In genomic region chr17:14136702-14137315, GRCm38 (mm10) we compare ENCODE assay signal across 7 mouse cellular contexts.
DNase-seq lines count a peak whose midpoint lies in the region; ATAC-seq and TF ChIP-seq lines count a peak whose summit lies in the region.

No protein-coding gene starts in this region.

- peak; percentile 21 for DNase-seq in neural tube, embryonic 10.5 days (ENCODE audit: extremely low spot score, low spot score)
- peak; percentile 31 for DNase-seq in adrenal gland, adult 8-10 months
- peak; percentile 81 to 82 for DNase-seq in frontal cortex, postnatal 25 days (ENCODE audit: low spot score in 2 of 2)
- DNase-seq in kidney, postnatal 36 days, result peak; percentile 81 to 92
- DNase-seq in liver, postnatal 0 days, result peak; percentile 72
- peak; percentile 27 to 46 for DNase-seq in thymus, postnatal 36 days

- 65% methylated on average over 6 of the region's 6 CpGs for WGBS in neural tube, embryonic 15.5 days
- 49% methylated on average over 6 of the region's 6 CpGs for WGBS in liver, postnatal 0 days (ENCODE audit: insufficient replicate concordance)

- TF ChIP-seq CTCF in liver, postnatal 0 days (IDR thresholded peaks at IDR 0.05; ENCODE audit: low read depth), result peak; percentile 64

- TF ChIP-seq EP300 in liver, postnatal 0 days (IDR thresholded peaks at IDR 0.05; ENCODE audit: low read depth), result no peak

- H3K4me2 ChIP-seq in neural tube, embryonic 15.5 days, result no peak overlapping the region
- H3K4me2 ChIP-seq in liver, postnatal 0 days (ENCODE audit: low read depth, low read length), result no peak overlapping the region

- ATAC-seq in neural tube, embryonic 15.5 days (ENCODE audit: low FRiP score), result no peak
- ATAC-seq in liver, postnatal 0 days, result peak; percentile 62

- no peak overlapping the region for H3K9ac ChIP-seq in neural tube, embryonic 15.5 days (replicated peaks)
- H3K9ac ChIP-seq in liver, postnatal 0 days (replicated peaks), result no peak overlapping the region

- no peaks in the 10 kb centered on the region for H3K36me3 ChIP-seq in neural tube, embryonic 15.5 days
- no peaks in the 10 kb centered on the region for H3K36me3 ChIP-seq in liver, postnatal 0 days (replicated peaks; ENCODE audit: insufficient read depth, low read length)

- H3K27ac ChIP-seq in neural tube, embryonic 15.5 days (replicated peaks), result no peak overlapping the region
- H3K27ac ChIP-seq in liver, postnatal 0 days (ENCODE audit: low read depth), result no peak overlapping the region

- no peak overlapping the region for H3K4me3 ChIP-seq in neural tube, embryonic 15.5 days (replicated peaks)
- no peak overlapping the region for H3K4me3 ChIP-seq in liver, postnatal 0 days (ENCODE audit: low read depth, low read length)

- no peaks in the 10 kb centered on the region for H3K27me3 ChIP-seq in neural tube, embryonic 15.5 days (replicated peaks)
- H3K27me3 ChIP-seq in liver, postnatal 0 days (ENCODE audit: insufficient read depth, low read length), result no peaks in the 10 kb centered on the region

- no peaks in the 10 kb centered on the region for H3K9me3 ChIP-seq in neural tube, embryonic 15.5 days (replicated peaks)
- H3K9me3 ChIP-seq in liver, postnatal 0 days (ENCODE audit: low read length), result no peaks in the 10 kb centered on the region

- 0 out of 2 replicates have a peak, but pooled peaks cover 2% of the 10 kb centered on the region for H3K4me1 ChIP-seq in neural tube, embryonic 15.5 days
- no peaks in the 10 kb centered on the region for H3K4me1 ChIP-seq in liver, postnatal 0 days (ENCODE audit: insufficient read depth)

Comparison
In these comparisons a context has a peak if more than half of its experiments do, and no peak if none do; other contexts are left out.
1. DNase-seq: peak in every context shown above with its lines; median percentile 86 in kidney, postnatal 36 days; 82 in frontal cortex, postnatal 25 days; 72 in liver, postnatal 0 days; 36 in thymus, postnatal 36 days; 31 in adrenal gland, adult 8-10 months; 21 in neural tube, embryonic 10.5 days.